Comparison of ENCODE assay signal across 21 mouse cellular contexts in genomic region chr15:77921636-77922035, GRCm38 (mm10). TPM values are rescaled to one million over a fixed set of nuclear protein-coding genes. Genes with fewer than 3 reads are reported as not detected.
DNase-seq lines count a peak whose midpoint lies in the region; ATAC-seq and TF ChIP-seq lines count a peak whose summit lies in the region.
"Had no signal": no experiment of that assay in that cellular context is flagged by ENCODE, and none has a peak within 500 bp of the region (broad histone marks: within the 10 kb centered on the region; RNA-seq: fewer than 3 reads in every experiment).

No protein-coding gene starts in this region.

- H3K9ac ChIP-seq in liver, embryonic 12.5 days = no peak overlapping the region
- H3K9ac ChIP-seq: embryonic facial prominence, embryonic 13.5 days; forebrain, embryonic 13.5 days; liver, embryonic 14.5 days had no signal

- H3K9me3 ChIP-seq in liver, embryonic 12.5 days (replicated peaks) = no peaks in the 10 kb centered on the region
- H3K9me3 ChIP-seq: embryonic facial prominence, embryonic 13.5 days; forebrain, embryonic 13.5 days; heart, embryonic 10.5 days; limb, embryonic 10.5 days had no signal

- no peaks in the 10 kb centered on the region for H3K36me3 ChIP-seq in kidney, adult 2 months (ENCODE audit: control insufficient read depth, insufficient read depth, low read length)
- H3K36me3 ChIP-seq in liver, embryonic 12.5 days = peaks cover 97% of the 10 kb centered on the region
- peaks cover 33% of the 10 kb centered on the region; the same call in 1 of the 2 replicates for H3K36me3 ChIP-seq in macrophage (ENCODE audit: inconsistent target)

- ATAC-seq in liver, embryonic 12.5 days = no peak
- ATAC-seq: activated CD4-positive, CD25-positive, alpha-beta regulatory T cell, adult 4 months; forebrain, embryonic 13.5 days; hindbrain, postnatal 0 days had no signal

- H3K4me1 ChIP-seq in kidney, adult 2 months (ENCODE audit: control insufficient read depth, insufficient read depth, low read length) = peaks cover 17% of the 10 kb centered on the region; the same call in 1 of the 2 replicates
- H3K4me1 ChIP-seq in liver, embryonic 12.5 days = peaks cover 14% of the 10 kb centered on the region
- H3K4me1 ChIP-seq in brown adipose tissue, adult 24 weeks (ENCODE audit: control insufficient read depth, insufficient read depth, insufficient read length, low read length) = peaks cover 2% of the 10 kb centered on the region; the same call in 1 of the 2 replicates
- H3K4me1 ChIP-seq: embryonic facial prominence, embryonic 13.5 days; forebrain, embryonic 13.5 days had no signal

- WGBS in kidney, adult 2 months = 73% methylated on average over 6 of the region's 6 CpGs
- 75% methylated on average over 6 of the region's 6 CpGs for WGBS in liver, embryonic 12.5 days (ENCODE audit: insufficient replicate concordance)
- WGBS in macrophage (ENCODE audit: missing documents) = 54% methylated on average over 6 of the region's 6 CpGs

- H3K27me3 ChIP-seq in kidney, adult 2 months (replicated peaks; ENCODE audit: control insufficient read depth, insufficient read depth, low read length) = no peaks in the 10 kb centered on the region
- no peaks in the 10 kb centered on the region for H3K27me3 ChIP-seq in liver, embryonic 12.5 days (replicated peaks)
- H3K27me3 ChIP-seq: embryonic facial prominence, embryonic 13.5 days; forebrain, embryonic 13.5 days had no signal

- no peak for TF ChIP-seq CTCF in kidney, adult 2 months (conservative IDR thresholded peaks at IDR 0.05; ENCODE audit: insufficient read depth, insufficient read length, low read depth, low read length)

- no peak overlapping the region for H3K4me2 ChIP-seq in liver, embryonic 12.5 days
- H3K4me2 ChIP-seq: embryonic facial prominence, embryonic 13.5 days; forebrain, embryonic 13.5 days; midbrain, embryonic 11.5 days had no signal

- H3K4me3 ChIP-seq in kidney, adult 2 months (ENCODE audit: insufficient read depth, low read depth, low read length) = no peak overlapping the region
- H3K4me3 ChIP-seq in liver, embryonic 12.5 days = no peak overlapping the region
- no peak overlapping the region for H3K4me3 ChIP-seq in brown adipose tissue, adult 24 weeks (ENCODE audit: insufficient read depth, low read depth, low read length)
- no peak overlapping the region for H3K4me3 ChIP-seq in macrophage (ENCODE audit: inconsistent target)
- H3K4me3 ChIP-seq: embryonic facial prominence, embryonic 13.5 days; erythroblast, embryonic 14.5 days; forebrain, embryonic 13.5 days; heart, embryonic 10.5 days; limb, embryonic 10.5 days had no signal

- DNase-seq in kidney, adult 2 months = no peak
- DNase-seq in kidney, postnatal 10 days = no peak
- DNase-seq in liver = no peak
- DNase-seq in cerebellum, postnatal 4 days (ENCODE audit: low spot score in 2 of 2) = no peak
- DNase-seq: adrenal gland, adult 8-10 months; cerebellum, adult 18-20 months; cerebellum, postnatal 14 days; right cerebral cortex, postnatal 25 days; spleen, adult 18-20 months had no signal

- no peak for TF ChIP-seq POLR2A in kidney, adult 2 months (IDR thresholded peaks at IDR 0.05; ENCODE audit: low read depth, low read length)

- H3K27ac ChIP-seq in kidney, adult 2 months (ENCODE audit: insufficient read depth, low read depth, low read length) = peak overlapping the region; percentile 78
- H3K27ac ChIP-seq in liver, embryonic 12.5 days = peak overlapping the region; percentile 36; the same call in 1 of the 2 replicates
- H3K27ac ChIP-seq in brown adipose tissue, adult 24 weeks (replicated peaks; ENCODE audit: low read depth, low read length) = 0 out of 2 replicates have a peak overlapping the region, but pooled peaks have one; percentile 12
- peak overlapping the region; percentile 35 for H3K27ac ChIP-seq in macrophage
- H3K27ac ChIP-seq: embryonic facial prominence, embryonic 13.5 days; forebrain, embryonic 13.5 days; heart, embryonic 10.5 days; limb, embryonic 10.5 days had no signal

- H3K79me2 ChIP-seq in macrophage (ENCODE audit: inconsistent target) = peaks cover 45% of the 10 kb centered on the region

RNA-seq across cellular contexts. Expression of gene Txn2, which starts 7.2 kb away (rescaled TPM):
- polyA plus RNA-seq in kidney, adult 2 months (2012; rRNA removed) = 396 and 408 TPM in 2 replicates
- 239 and 249 TPM in 2 replicates for polyA plus RNA-seq in liver, embryonic 12.5 days (2016; fragmentation: Nextera tagmentation; extraction: Ambion mirVana)
- 696 and 736 TPM in 2 replicates for polyA plus RNA-seq in brown adipose tissue, adult 24 weeks (2012; ENCODE audit: insufficient read depth, insufficient read length, missing spikeins)
- 10 to 100 TPM; 22.6 to 79.9 (median 50.3) TPM for total RNA-seq in macrophage (2018; cell fraction: chromatin; rRNA removed)
- total RNA-seq in macrophage (2018; cell fraction: cytosol; rRNA removed) = 100 to 1,000 TPM in 23 of 26 experiments, 10 to 100 TPM in 3; 92.0 to 152 (median 128) TPM
- total RNA-seq in macrophage (2018; cell fraction: nucleus; rRNA removed) = 10 to 100 TPM; 22.5 to 86.7 (median 50.0) TPM
- polyA plus RNA-seq in macrophage (2018) = 106 to 159 TPM (median 117 TPM) in 3 replicates

RNA-seq across cellular contexts. Expression of gene Foxred2, which starts 34.9 kb away (rescaled TPM):
- polyA plus RNA-seq in kidney, adult 2 months (2012; rRNA removed) = 3.8 and 4.1 TPM in 2 replicates
- 1.3 and 1.7 TPM in 2 replicates for polyA plus RNA-seq in liver, embryonic 12.5 days (2016; fragmentation: Nextera tagmentation; extraction: Ambion mirVana)
- polyA plus RNA-seq in brown adipose tissue, adult 24 weeks (2012; ENCODE audit: insufficient read depth, insufficient read length, missing spikeins) = 0.67 and 0.79 TPM in 2 replicates
- total RNA-seq in macrophage (2018; cell fraction: chromatin; rRNA removed) = 10 to 100 TPM in 11 of 26 experiments, 1 to 10 TPM in 15; 2.1 to 22.4 (median 7.5) TPM
- 10 to 100 TPM in 24 of 26 experiments, 1 to 10 TPM in 2; 8.7 to 25.1 (median 15.8) TPM for total RNA-seq in macrophage (2018; cell fraction: cytosol; rRNA removed)
- total RNA-seq in macrophage (2018; cell fraction: nucleus; rRNA removed) = 10 to 100 TPM in 24 of 26 experiments, 1 to 10 TPM in 2; 4.2 to 37.6 (median 17.9) TPM
- 8.6 to 18.7 TPM (median 18.3 TPM) in 3 replicates for polyA plus RNA-seq in macrophage (2018)

RNA-seq across cellular contexts. Expression of gene Eif3d, which starts 49.0 kb away (rescaled TPM):
- polyA plus RNA-seq in kidney, adult 2 months (2012; rRNA removed) = 98.8 and 132 TPM in 2 replicates
- 257 and 271 TPM in 2 replicates for polyA plus RNA-seq in liver, embryonic 12.5 days (2016; fragmentation: Nextera tagmentation; extraction: Ambion mirVana)
- 57.6 and 63.5 TPM in 2 replicates for polyA plus RNA-seq in brown adipose tissue, adult 24 weeks (2012; ENCODE audit: insufficient read depth, insufficient read length, missing spikeins)
- 100 to 1,000 TPM in 4 of 26 experiments, 10 to 100 TPM in 22; 37.3 to 125 (median 83.3) TPM for total RNA-seq in macrophage (2018; cell fraction: chromatin; rRNA removed)
- 100 to 1,000 TPM in 7 of 26 experiments, 10 to 100 TPM in 19; 75.2 to 111 (median 91.9) TPM for total RNA-seq in macrophage (2018; cell fraction: cytosol; rRNA removed)
- total RNA-seq in macrophage (2018; cell fraction: nucleus; rRNA removed) = 10 to 100 TPM; 29.6 to 98.8 (median 56.7) TPM
- polyA plus RNA-seq in macrophage (2018) = 88.8 to 149 TPM (median 102 TPM) in 3 replicates

Comparison
In these comparisons a context has a peak if more than half of its experiments do, and no peak if none do; other contexts are left out.
1. H3K27ac ChIP-seq: peak in every context shown above with its lines; median percentile 78 in kidney, adult 2 months; 36 in liver, embryonic 12.5 days; 35 in macrophage; 12 in brown adipose tissue, adult 24 weeks.